Comparison of ENCODE assay signal across 21 mouse cellular contexts in the genomic region with DNA sequence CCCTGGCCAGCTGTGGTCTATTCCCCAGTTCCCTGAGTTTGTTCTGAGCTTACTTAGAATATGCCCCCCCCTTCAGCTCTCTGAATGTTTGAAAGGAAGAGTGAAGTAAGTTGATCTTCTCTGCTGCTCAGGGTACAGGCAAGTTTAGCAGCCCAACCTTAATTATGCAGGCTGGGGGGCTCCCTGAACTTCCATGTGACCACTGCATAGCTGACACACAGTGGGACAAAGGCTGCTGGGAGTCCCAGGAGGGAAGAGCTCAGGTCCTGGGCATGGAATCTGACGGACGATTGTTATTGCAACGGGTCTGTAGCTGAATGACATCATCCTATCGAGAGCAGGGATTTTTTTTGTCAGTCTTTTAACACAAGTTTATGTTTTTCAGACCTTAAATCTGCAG.
A peak's percentile ranks its signal among the peaks of the same experiment; 100 is the strongest.
DNase-seq lines count a peak whose midpoint lies in the region; ATAC-seq and TF ChIP-seq lines count a peak whose summit lies in the region.
"Had no signal": no experiment of that assay in that cellular context is flagged by ENCODE, and none has a peak within 500 bp of the region (broad histone marks: within the 10 kb centered on the region; RNA-seq: fewer than 3 reads in every experiment).

No protein-coding gene starts in this region.

- dilution Hi-C loops in CH12.LX (cut with MboI; ENCODE audit: extremely low pct_ligation_motif_present, extremely low pct_unique_long_range_greater_than_20kb, low sequenced_read_pairs): no loop called here

- ATAC-seq in forebrain, embryonic 11.5 days (replicated peaks; ENCODE audit: low FRiP score): 0 out of 2 replicates have a peak, but pooled peaks have one; percentile 18
- no peak for ATAC-seq in forebrain, embryonic 16.5 days
- no peak for ATAC-seq in embryonic facial prominence, embryonic 13.5 days (ENCODE audit: insufficient number of reproducible peaks, insufficient read depth, low FRiP score, low TSS enrichment, low read depth)
- ATAC-seq in limb, embryonic 14.5 days (ENCODE audit: low FRiP score, low read depth): peak; percentile 45; the same call in 1 of the 2 replicates
- ATAC-seq in intestine, postnatal 0 days: no peak
- ATAC-seq: hindbrain, embryonic 16.5 days had no signal

- no peaks in the 10 kb centered on the region for H3K79me2 ChIP-seq in CH12.LX (replicated peaks; ENCODE audit: control insufficient read depth, extremely low read depth, insufficient read depth, poor library complexity, severe bottlenecking)

- no peaks in the 10 kb centered on the region for H3K36me3 ChIP-seq in forebrain, embryonic 11.5 days (ENCODE audit: control insufficient read depth, insufficient read depth, low read length)
- no peaks in the 10 kb centered on the region for H3K36me3 ChIP-seq in forebrain, embryonic 16.5 days (ENCODE audit: control insufficient read depth, insufficient read depth)
- H3K36me3 ChIP-seq in CH12.LX (replicated peaks in 1 of 2; ENCODE audit: control insufficient read depth in 1 of 2, insufficient read depth in 1 of 2, low read length in 1 of 2): no peaks in the 10 kb centered on the region
- H3K36me3 ChIP-seq in embryonic facial prominence, embryonic 13.5 days: no peaks in the 10 kb centered on the region
- no peaks in the 10 kb centered on the region for H3K36me3 ChIP-seq in limb, embryonic 14.5 days (ENCODE audit: control insufficient read depth, insufficient read depth, low read length)
- no peaks in the 10 kb centered on the region for H3K36me3 ChIP-seq in intestine, postnatal 0 days (ENCODE audit: control insufficient read depth, insufficient read depth)
- H3K36me3 ChIP-seq: liver, embryonic 13.5 days; lung, embryonic 15.5 days; midbrain, embryonic 12.5 days; neural tube, embryonic 13.5 days had no signal

- H3K27ac ChIP-seq in forebrain, embryonic 11.5 days (ENCODE audit: low read depth, low read length): no peak overlapping the region
- H3K27ac ChIP-seq in forebrain, embryonic 16.5 days (ENCODE audit: low read length): no peak overlapping the region
- H3K27ac ChIP-seq in CH12.LX (ENCODE audit: insufficient read depth, low read depth): no peak overlapping the region
- no peak overlapping the region for H3K27ac ChIP-seq in embryonic facial prominence, embryonic 13.5 days
- no peak overlapping the region for H3K27ac ChIP-seq in limb, embryonic 14.5 days (replicated peaks; ENCODE audit: low read depth, low read length)
- no peak overlapping the region for H3K27ac ChIP-seq in intestine, postnatal 0 days (ENCODE audit: low read depth, low read length)
- H3K27ac ChIP-seq: layer of hippocampus, adult 2 months; liver, embryonic 13.5 days; lung, embryonic 15.5 days; macrophage; midbrain, embryonic 12.5 days; neural tube, embryonic 13.5 days had no signal

- H3K4me1 ChIP-seq in forebrain, embryonic 11.5 days (replicated peaks; ENCODE audit: control insufficient read depth, insufficient read depth, low read length): no peaks in the 10 kb centered on the region
- no peaks in the 10 kb centered on the region for H3K4me1 ChIP-seq in forebrain, embryonic 16.5 days (replicated peaks; ENCODE audit: control insufficient read depth, insufficient read depth, low read length)
- peaks cover 0 to 14% of the 10 kb centered on the region in 2 experiments; a peak in 2 of 4 replicates for H3K4me1 ChIP-seq in CH12.LX (ENCODE audit: control insufficient read depth in 1 of 2, insufficient read depth in 2 of 2)
- H3K4me1 ChIP-seq in embryonic facial prominence, embryonic 13.5 days: peaks cover 12% of the 10 kb centered on the region; the same call in 1 of the 2 replicates
- peaks cover 4% of the 10 kb centered on the region; the same call in 1 of the 2 replicates for H3K4me1 ChIP-seq in limb, embryonic 14.5 days (ENCODE audit: control insufficient read depth, insufficient read depth, low read length)
- H3K4me1 ChIP-seq in intestine, postnatal 0 days (replicated peaks; ENCODE audit: control insufficient read depth, insufficient read depth, low read length): no peaks in the 10 kb centered on the region
- H3K4me1 ChIP-seq: liver, embryonic 13.5 days; midbrain, embryonic 12.5 days; neural tube, embryonic 13.5 days had no signal

- DNase-seq in forebrain, embryonic 11.5 days (ENCODE audit: low spot score): peak; percentile 57
- peak; percentile 47 for DNase-seq in CH12.LX (ENCODE audit: extremely low read depth)
- peak; percentile 23 for DNase-seq in limb, embryonic 14.5 days (ENCODE audit: low spot score)
- no peak for DNase-seq in adrenal gland, adult 8-10 months
- DNase-seq: cerebellum, adult 9-10 months; kidney, adult 18-20 months; kidney, postnatal 10 days; layer of hippocampus, postnatal 36 days; liver, embryonic 13.5 days; right cerebral cortex, adult 18-20 months; thymus, postnatal 14 days had no signal

- no peak for TF ChIP-seq CTCF in CH12.LX (conservative IDR thresholded peaks at IDR 0.05 in 1 of 2, IDR thresholded peaks at IDR 0.05 in 1 of 2; ENCODE audit: low read depth in 2 of 2, low read length in 2 of 2)
- TF ChIP-seq CTCF in intestine, postnatal 0 days (IDR thresholded peaks at IDR 0.05; ENCODE audit: low read depth): no peak

- TF ChIP-seq EP300 in CH12.LX (IDR thresholded peaks at IDR 0.05; ENCODE audit: low read length): no peak

- no peaks in the 10 kb centered on the region for H3K9me3 ChIP-seq in forebrain, embryonic 11.5 days (ENCODE audit: control insufficient read depth, low read length)
- H3K9me3 ChIP-seq in forebrain, embryonic 16.5 days (ENCODE audit: control insufficient read depth, low read length): no peaks in the 10 kb centered on the region
- H3K9me3 ChIP-seq in CH12.LX (replicated peaks; ENCODE audit: low read length): no peaks in the 10 kb centered on the region
- H3K9me3 ChIP-seq in embryonic facial prominence, embryonic 13.5 days: no peaks in the 10 kb centered on the region
- H3K9me3 ChIP-seq in limb, embryonic 14.5 days (ENCODE audit: control insufficient read depth, low read length): no peaks in the 10 kb centered on the region
- no peaks in the 10 kb centered on the region for H3K9me3 ChIP-seq in intestine, postnatal 0 days (ENCODE audit: control insufficient read depth)
- H3K9me3 ChIP-seq: liver, embryonic 13.5 days; lung, embryonic 15.5 days; midbrain, embryonic 12.5 days; neural tube, embryonic 13.5 days had no signal

- no peaks in the 10 kb centered on the region for H3K27me3 ChIP-seq in forebrain, embryonic 11.5 days (ENCODE audit: control insufficient read depth, insufficient read depth, low read length)
- H3K27me3 ChIP-seq in forebrain, embryonic 16.5 days (replicated peaks; ENCODE audit: control insufficient read depth, insufficient read depth, low read length): no peaks in the 10 kb centered on the region
- H3K27me3 ChIP-seq in CH12.LX (replicated peaks): no peaks in the 10 kb centered on the region
- no peaks in the 10 kb centered on the region for H3K27me3 ChIP-seq in embryonic facial prominence, embryonic 13.5 days
- H3K27me3 ChIP-seq in limb, embryonic 14.5 days (ENCODE audit: control insufficient read depth, insufficient read depth, low read length): no peaks in the 10 kb centered on the region
- no peaks in the 10 kb centered on the region for H3K27me3 ChIP-seq in intestine, postnatal 0 days (replicated peaks; ENCODE audit: control insufficient read depth, insufficient read depth, low read length)
- H3K27me3 ChIP-seq: liver, embryonic 13.5 days; lung, embryonic 15.5 days; midbrain, embryonic 12.5 days; neural tube, embryonic 13.5 days had no signal

- TF ChIP-seq RAD21 in CH12.LX (IDR thresholded peaks at IDR 0.05; ENCODE audit: low read depth, low read length): no peak

- H3K4me2 ChIP-seq in forebrain, embryonic 11.5 days (ENCODE audit: low read depth, low read length, severe bottlenecking): no peak overlapping the region
- no peak overlapping the region for H3K4me2 ChIP-seq in forebrain, embryonic 16.5 days (ENCODE audit: low read length)
- peak overlapping the region; percentile 9; the same call in 1 of the 2 replicates for H3K4me2 ChIP-seq in CH12.LX (ENCODE audit: insufficient read depth, low read depth, poor library complexity, severe bottlenecking)
- H3K4me2 ChIP-seq in embryonic facial prominence, embryonic 13.5 days: peak overlapping the region; percentile 12; the same call in 1 of the 2 replicates
- no peak overlapping the region for H3K4me2 ChIP-seq in limb, embryonic 14.5 days (replicated peaks; ENCODE audit: low read depth, low read length, severe bottlenecking)
- H3K4me2 ChIP-seq in intestine, postnatal 0 days (replicated peaks; ENCODE audit: low read depth): no peak overlapping the region
- H3K4me2 ChIP-seq: heart, embryonic 11.5 days; liver, embryonic 13.5 days; lung, embryonic 15.5 days; midbrain, embryonic 12.5 days; neural tube, embryonic 13.5 days had no signal

- in situ Hi-C loops in CH12.LX (cut with MboI; ENCODE audit: low pct_ligation_motif_present, low pct_unique_long_range_greater_than_20kb, low sequenced_read_pairs): no loop called here

- no peak overlapping the region for H3K4me3 ChIP-seq in forebrain, embryonic 11.5 days (ENCODE audit: low read depth, low read length)
- no peak overlapping the region for H3K4me3 ChIP-seq in forebrain, embryonic 16.5 days (replicated peaks; ENCODE audit: low read length)
- no peak overlapping the region for H3K4me3 ChIP-seq in CH12.LX (replicated peaks in 1 of 3; ENCODE audit: low read depth in 2 of 3, low read length in 2 of 3, poor library complexity in 1 of 3)
- no peak overlapping the region for H3K4me3 ChIP-seq in embryonic facial prominence, embryonic 13.5 days
- H3K4me3 ChIP-seq in limb, embryonic 14.5 days (replicated peaks; ENCODE audit: low read length): no peak overlapping the region
- H3K4me3 ChIP-seq in intestine, postnatal 0 days (ENCODE audit: low read depth, low read length): no peak overlapping the region
- H3K4me3 ChIP-seq: layer of hippocampus, adult 2 months; liver, embryonic 13.5 days; lung, embryonic 15.5 days; midbrain, embryonic 12.5 days; neural tube, embryonic 13.5 days had no signal

- 69% methylated on average over 4 of the region's 4 CpGs for WGBS in forebrain, embryonic 11.5 days
- WGBS in forebrain, embryonic 16.5 days: 74% methylated on average over 4 of the region's 4 CpGs
- WGBS in embryonic facial prominence, embryonic 13.5 days: 13% methylated on average over 4 of the region's 4 CpGs
- WGBS in limb, embryonic 14.5 days: 19% methylated on average over 4 of the region's 4 CpGs
- 58% methylated on average over 4 of the region's 4 CpGs for WGBS in intestine, postnatal 0 days

- TF ChIP-seq POLR2A in CH12.LX (IDR thresholded peaks at IDR 0.05; ENCODE audit: low read depth, low read length): no peak
- no peak for TF ChIP-seq POLR2A in limb, embryonic 14.5 days (IDR thresholded peaks at IDR 0.05; ENCODE audit: borderline replicate concordance, extremely low read depth, insufficient read depth, insufficient read length)

- H3K9ac ChIP-seq in forebrain, embryonic 11.5 days (ENCODE audit: low read length): no peak overlapping the region
- H3K9ac ChIP-seq in forebrain, embryonic 16.5 days (replicated peaks; ENCODE audit: low read depth, low read length): no peak overlapping the region
- no peak overlapping the region for H3K9ac ChIP-seq in CH12.LX (ENCODE audit: insufficient read depth, low read depth)
- no peak overlapping the region for H3K9ac ChIP-seq in embryonic facial prominence, embryonic 13.5 days
- H3K9ac ChIP-seq in limb, embryonic 14.5 days (ENCODE audit: low read depth, low read length, severe bottlenecking): no peak overlapping the region
- no peak overlapping the region for H3K9ac ChIP-seq in intestine, postnatal 0 days (ENCODE audit: low read depth, low read length)
- H3K9ac ChIP-seq: liver, embryonic 13.5 days; lung, embryonic 15.5 days; midbrain, embryonic 12.5 days; neural tube, embryonic 13.5 days had no signal

Comparison
In these comparisons a context has a peak if more than half of its experiments do, and no peak if none do; other contexts are left out.
1. ATAC-seq: peak in forebrain, embryonic 11.5 days (single experiment) and limb, embryonic 14.5 days (single experiment); none in forebrain, embryonic 16.5 days (single experiment), embryonic facial prominence, embryonic 13.5 days (single experiment) and intestine, postnatal 0 days (single experiment).
2. H3K4me2 ChIP-seq: peak in CH12.LX (single experiment) and embryonic facial prominence, embryonic 13.5 days (single experiment); none in forebrain, embryonic 11.5 days (single experiment), forebrain, embryonic 16.5 days (single experiment), limb, embryonic 14.5 days (single experiment) and intestine, postnatal 0 days (single experiment).